Mouse (Mus musculus) forebrain, embryonic 10.5 days (tissue): Measurements from ENCODE around the gene Bcl7b. TPM values are rescaled to one million over a fixed set of nuclear protein-coding genes. Genes with fewer than 3 reads are reported as not detected.

ENCODE experiments used
- DNase-seq: peaks from one replicate; pipeline ENCODE4 v3.0.0-alpha.2; 2017; ENCODE audit warnings: low spot score; ENCODE audit errors: extremely low spot score
- H3K27ac ChIP-seq: fragments of 300-500 bp; sonication (generic); 2 replicates; pipeline ENCODE4 v1.5.1; 2016; ENCODE audit warnings: mild to moderate bottlenecking
- H3K27me3 ChIP-seq: fragments of 300-500 bp; sonication (generic); 2 replicates; pipeline ENCODE4 v1.6.1; 2016; ENCODE audit warnings: mild to moderate bottlenecking; ENCODE audit not compliant: poor library complexity, severe bottlenecking
- H3K36me3 ChIP-seq: fragments of 300-500 bp; sonication (generic); replicated peaks from 2 replicates; pipeline ENCODE4 v1.6.1; 2016; ENCODE audit warnings: mild to moderate bottlenecking, moderate library complexity
- H3K4me1 ChIP-seq: fragments of 300-500 bp; sonication (generic); 2 replicates; pipeline ENCODE4 v1.6.1; 2016
- H3K4me3 ChIP-seq: fragments of 300-500 bp; sonication (generic); 2 replicates; pipeline ENCODE4 v1.5.1; 2016; ENCODE audit warnings: mild to moderate bottlenecking, moderate library complexity
- H3K9me3 ChIP-seq: fragments of 300-500 bp; sonication (generic); 2 replicates; pipeline ENCODE4 v1.6.1; 2016; ENCODE audit warnings: mild to moderate bottlenecking, moderate library complexity
- WGBS: fragments of 180-500 bp; shearing (Covaris S2); methylation state at CpG from one replicate; pipeline ENCODE4 v1.1.7; 2016; 5-methylcytosine and 5-hydroxymethylcytosine counted together
- polyA plus RNA-seq: library from polyadenylated mRNA; unstranded; fragments of >200 nt; fragmentation: Nextera tagmentation; extraction: Ambion mirVana; gene quantifications from 2 replicates; pipeline ENCODE4 v1.2.1, GENCODE M21; 2016

Bcl7b gene
- polyA plus RNA-seq, 1 experiment from 2014 or later, result 44.4 TPM

- H3K4me3 ChIP-seq, result peak within 1 kb of the TSS; percentile 80
- under 1% methylated on average over 63 of the region's 63 CpGs for WGBS
- DNase-seq, result peak; percentile 99
- H3K27ac ChIP-seq, result peak within 1 kb of the TSS; percentile 97
- no peaks in the 10 kb centered on the region for H3K9me3 ChIP-seq
- H3K36me3 ChIP-seq, result peaks cover 27% of the 10 kb centered on the region
- H3K4me1 ChIP-seq, result peaks cover 23% of the 10 kb centered on the region
- peaks cover 4% of the 10 kb centered on the region; the same call in 1 of the 2 replicates for H3K27me3 ChIP-seq
Observed at GRCm38 (mm10) chr5:135149053-135149819, 18.8 kb upstream of the Bcl7b start, which contains the start of gene Tbl2. TSS of gene Tbl2 (plus strand) at chr5:135149657.

- peaks cover 23% of the 10 kb centered on the region for H3K4me1 ChIP-seq
- H3K27me3 ChIP-seq, result peaks cover 4% of the 10 kb centered on the region; the same call in 1 of the 2 replicates
- H3K9me3 ChIP-seq, result no peaks in the 10 kb centered on the region
- peak overlapping the region; percentile 97 for H3K27ac ChIP-seq
- no peak for DNase-seq
- under 1% methylated on average over 23 of the region's 23 CpGs for WGBS
- peak overlapping the region; percentile 80 for H3K4me3 ChIP-seq
- H3K36me3 ChIP-seq, result peaks cover 33% of the 10 kb centered on the region
Observed at GRCm38 (mm10) chr5:135149820-135150178, 18.3 kb upstream of the Bcl7b start.

- H3K27ac ChIP-seq, result no peak overlapping the region
- no peaks in the 10 kb centered on the region for H3K27me3 ChIP-seq
- peaks cover 97% of the 10 kb centered on the region for H3K36me3 ChIP-seq
- no peaks in the 10 kb centered on the region for H3K4me1 ChIP-seq
- 94% methylated on average over 4 of the region's 4 CpGs for WGBS
- no peak for DNase-seq
- peaks cover 4% of the 10 kb centered on the region; the same call in 1 of the 2 replicates for H3K9me3 ChIP-seq
- H3K4me3 ChIP-seq, result no peak overlapping the region
Observed at GRCm38 (mm10) chr5:135156496-135156895, 11.6 kb upstream of the Bcl7b start.

- DNase-seq, result no peak
- Histone ChIP-seq H3K9me3 (peaks cover 4% of the 10 kb centered on the region; the same call in 1 of the 2 replicates), H3K36me3 (peaks cover 79% of the 10 kb centered on the region), H3K4me3 (no peak overlapping the region), H3K27ac (no peak overlapping the region), H3K27me3 (no peaks in the 10 kb centered on the region), H3K4me1 (no peaks in the 10 kb centered on the region)
- 94% methylated on average over 4 of the region's 4 CpGs for WGBS
Observed at GRCm38 (mm10) chr5:135161221-135161620, 6.9 kb upstream of the Bcl7b start.

GRCm38 (mm10) chr5:135161650-135162049 is 6.4 kb upstream of the Bcl7b start:
- Histone ChIP-seq H3K9me3 (peaks cover under 1% of the 10 kb centered on the region; the same call in 1 of the 2 replicates), H3K36me3 (peaks cover 74% of the 10 kb centered on the region), H3K4me3 (no peak overlapping the region), H3K27ac (no peak overlapping the region), H3K4me1 (no peaks in the 10 kb centered on the region), H3K27me3 (no peaks in the 10 kb centered on the region)
- no peak for DNase-seq
- WGBS, result 89% methylated on average over 7 of the region's 7 CpGs

GRCm38 (mm10) chr5:135162361-135162760 is 5.7 kb upstream of the Bcl7b start:
- Histone ChIP-seq H3K36me3 (peaks cover 67% of the 10 kb centered on the region), H3K27ac (no peak overlapping the region), H3K27me3 (no peaks in the 10 kb centered on the region), H3K4me3 (no peak overlapping the region), H3K4me1 (no peaks in the 10 kb centered on the region), H3K9me3 (no peaks in the 10 kb centered on the region)
- DNase-seq, result no peak
- whole genome bisulfite sequencing, result 95% methylated on average over 8 of the region's 8 CpGs

- Histone ChIP-seq H3K27me3 (no peaks in the 10 kb centered on the region), H3K4me3 (no peak overlapping the region), H3K36me3 (peaks cover 63% of the 10 kb centered on the region), H3K4me1 (peaks cover under 1% of the 10 kb centered on the region; the same call in 1 of the 2 replicates), H3K9me3 (no peaks in the 10 kb centered on the region), H3K27ac (no peak overlapping the region)
- WGBS, result 93% methylated on average over 6 of the region's 6 CpGs
- DNase-seq, result no peak
Observed at GRCm38 (mm10) chr5:135162821-135163220, 5.3 kb upstream of the Bcl7b start.

GRCm38 (mm10) chr5:135166909-135167308 is 1.2 kb upstream of the Bcl7b start:
- no peaks in the 10 kb centered on the region for H3K27me3 ChIP-seq
- peaks cover 18% of the 10 kb centered on the region for H3K4me1 ChIP-seq
- H3K27ac ChIP-seq, result no peak overlapping the region
- H3K36me3 ChIP-seq, result peaks cover 33% of the 10 kb centered on the region
- 93% methylated on average over 4 of the region's 4 CpGs for WGBS
- no peak overlapping the region for H3K4me3 ChIP-seq
- H3K9me3 ChIP-seq, result no peaks in the 10 kb centered on the region
- no peak for DNase-seq

- H3K27ac ChIP-seq, result no peak overlapping the region; the same call in 1 of the 2 replicates
- 98% methylated on average over 4 of the region's 4 CpGs for WGBS
- no peak overlapping the region for H3K4me3 ChIP-seq
- peaks cover 33% of the 10 kb centered on the region for H3K36me3 ChIP-seq
- H3K27me3 ChIP-seq, result no peaks in the 10 kb centered on the region
- DNase-seq, result no peak
- H3K9me3 ChIP-seq, result no peaks in the 10 kb centered on the region
- H3K4me1 ChIP-seq, result peaks cover 18% of the 10 kb centered on the region
Observed at GRCm38 (mm10) chr5:135167469-135167868, 614 bp upstream of the Bcl7b start.

- peak overlapping the region; percentile 98 for H3K27ac ChIP-seq
- peaks cover 18% of the 10 kb centered on the region for H3K4me1 ChIP-seq
- peaks cover 36% of the 10 kb centered on the region for H3K36me3 ChIP-seq
- WGBS, result 96% methylated on average over 5 of the region's 5 CpGs
- H3K27me3 ChIP-seq, result no peaks in the 10 kb centered on the region
- no peaks in the 10 kb centered on the region for H3K9me3 ChIP-seq
- peak overlapping the region; percentile 80 for H3K4me3 ChIP-seq
- DNase-seq, result no peak
Observed at GRCm38 (mm10) chr5:135169479-135169878, 1.4 kb downstream of the Bcl7b start.

- H3K4me3 ChIP-seq, result no peak overlapping the region
- H3K27ac ChIP-seq, result no peak overlapping the region
- no peaks in the 10 kb centered on the region for H3K27me3 ChIP-seq
- DNase-seq, result no peak
- peaks cover 18% of the 10 kb centered on the region for H3K4me1 ChIP-seq
- no peaks in the 10 kb centered on the region for H3K9me3 ChIP-seq
- WGBS, result 91% methylated on average over 6 of the region's 6 CpGs
- peaks cover 56% of the 10 kb centered on the region for H3K36me3 ChIP-seq
Observed at GRCm38 (mm10) chr5:135171688-135172220, 3.7 kb downstream of the Bcl7b start.

GRCm38 (mm10) chr5:135172986-135173385 is 4.9 kb downstream of the Bcl7b start:
- Histone ChIP-seq H3K9me3 (no peaks in the 10 kb centered on the region), H3K4me1 (peaks cover 15% of the 10 kb centered on the region), H3K27ac (no peak overlapping the region), H3K4me3 (no peak overlapping the region), H3K36me3 (peaks cover 69% of the 10 kb centered on the region), H3K27me3 (no peaks in the 10 kb centered on the region)
- no peak for DNase-seq
- 95% methylated on average over 5 of the region's 5 CpGs for WGBS

GRCm38 (mm10) chr5:135175086-135175485 is 7.0 kb downstream of the Bcl7b start:
- Histone ChIP-seq H3K36me3 (peaks cover 90% of the 10 kb centered on the region), H3K9me3 (no peaks in the 10 kb centered on the region), H3K27ac (no peak overlapping the region), H3K4me1 (peaks cover 1% of the 10 kb centered on the region), H3K4me3 (no peak overlapping the region), H3K27me3 (no peaks in the 10 kb centered on the region)
- DNase-seq, result no peak
